Mouse (Mus musculus) erythroblast, embryonic 14.5 days (primary cell): ENCODE results near the gene Npw. TPM values are rescaled to one million over a fixed set of nuclear protein-coding genes. Genes with fewer than 3 reads are reported as not detected.

Experiments
- H3K27me3 ChIP-seq: 2 replicates; pipeline ENCODE4 v1.6.1; 2012; ENCODE audit warnings: inconsistent platforms; ENCODE audit not compliant: control insufficient read depth
- H3K36me3 ChIP-seq: 2 replicates; pipeline ENCODE4 v1.6.1; 2012; ENCODE audit warnings: mild to moderate bottlenecking, inconsistent platforms; ENCODE audit not compliant: control insufficient read depth
- H3K4me1 ChIP-seq: 2 replicates; pipeline ENCODE4 v1.6.1; 2012; ENCODE audit warnings: inconsistent platforms; ENCODE audit not compliant: control insufficient read depth
- H3K4me3 ChIP-seq: replicated peaks from 2 replicates; pipeline ENCODE3; 2012; ENCODE audit warnings: moderate library complexity, mild to moderate bottlenecking, inconsistent platforms
- H3K9me3 ChIP-seq: 2 replicates; pipeline ENCODE4 v1.6.1; 2012; ENCODE audit warnings: low read length, inconsistent platforms, mixed read lengths; ENCODE audit not compliant: control insufficient read depth
- GATA1 ChIP-seq: IDR thresholded peaks from 2 replicates; pipeline ENCODE4 v1.6.1; 2012; ENCODE audit warnings: low read length, inconsistent platforms, mixed read lengths
- TAL1 ChIP-seq: IDR thresholded peaks from 3 replicates; pipeline ENCODE4 v1.6.1; 2012; ENCODE audit warnings: low read length, inconsistent platforms, mixed read lengths
- polyA plus RNA-seq: library from polyadenylated mRNA; stranded (reverse); fragments of >175 nt; gene quantifications from 2 replicates; pipeline ENCODE4 v1.2.3, GENCODE M21; 2012

Gene Npw
- polyA plus RNA-seq, 1 experiment: not detected

- Histone ChIP-seq H3K27me3 (no peaks in the 10 kb centered on the region), H3K4me3 (peak overlapping the region; percentile 37), H3K36me3 (peaks cover 93% of the 10 kb centered on the region), H3K4me1 (peaks cover 38% of the 10 kb centered on the region), H3K9me3 (no peaks in the 10 kb centered on the region)
- no peak for TF ChIP-seq TAL1
- no peak for TF ChIP-seq GATA1
Measured at GRCm38 (mm10) chr17:24617561-24618194, 40.6 kb downstream of the Npw start.

- Histone ChIP-seq H3K27me3 (no peaks in the 10 kb centered on the region), H3K4me1 (peaks cover 9% of the 10 kb centered on the region; the same call in 1 of the 2 replicates), H3K9me3 (no peaks in the 10 kb centered on the region), H3K4me3 (no peak overlapping the region), H3K36me3 (peaks cover 79% of the 10 kb centered on the region)
- no peak for TF ChIP-seq TAL1
Measured at GRCm38 (mm10) chr17:24610711-24611110, 47.5 kb downstream of the Npw start.

- TF ChIP-seq TAL1 (no peak), GATA1 (no peak)
- H3K4me3 ChIP-seq: no peak overlapping the region
- no peaks in the 10 kb centered on the region for H3K9me3 ChIP-seq
- peaks cover 78% of the 10 kb centered on the region for H3K36me3 ChIP-seq
- H3K27me3 ChIP-seq: no peaks in the 10 kb centered on the region
- H3K4me1 ChIP-seq: peaks cover 7% of the 10 kb centered on the region; the same call in 1 of the 2 replicates
Measured at GRCm38 (mm10) chr17:24608874-24609273, 49.4 kb downstream of the Npw start.

- H3K36me3 ChIP-seq: peaks cover 75% of the 10 kb centered on the region
- H3K9me3 ChIP-seq: no peaks in the 10 kb centered on the region
- H3K4me1 ChIP-seq: peaks cover 6% of the 10 kb centered on the region; the same call in 1 of the 2 replicates
- H3K4me3 ChIP-seq: no peak overlapping the region
- TF ChIP-seq GATA1 (no peak), TAL1 (no peak)
- no peaks in the 10 kb centered on the region for H3K27me3 ChIP-seq
Measured at GRCm38 (mm10) chr17:24608370-24608769, 49.9 kb downstream of the Npw start.

Other genes starting within 250 kb of the Npw start
- gene Rnps1, start 243.9 kb downstream of the Npw start, polyA plus RNA-seq: 18.1 and 24.0 TPM in 2 replicates
- gene Eci1, start 231.8 kb downstream of the Npw start, polyA plus RNA-seq: 9.3 and 10.6 TPM in 2 replicates
- gene Dnase1l2, start 215.4 kb downstream of the Npw start, polyA plus RNA-seq: 0.15 TPM in 1 of 2 replicates, not detected in the other
- 6.2 and 7.3 TPM in 2 replicates for gene E4f1, start 188.1 kb downstream of the Npw start, polyA plus RNA-seq
- 13.0 and 15.1 TPM in 2 replicates for gene Pgp, start 188.1 kb downstream of the Npw start, polyA plus RNA-seq
- gene Bricd5, start 184.6 kb downstream of the Npw start, polyA plus RNA-seq: not detected in 2 replicates
- 1.4 and 1.7 TPM in 2 replicates for gene Mlst8, start 179.4 kb downstream of the Npw start, polyA plus RNA-seq
- not detected in 2 replicates for gene Caskin1, start 169.9 kb downstream of the Npw start, polyA plus RNA-seq
- gene Traf7, start 130.5 kb downstream of the Npw start, polyA plus RNA-seq: 11.3 and 12.7 TPM in 2 replicates
- gene Rab26, start 124.2 kb downstream of the Npw start, polyA plus RNA-seq: 0.09 TPM in 1 of 2 replicates, not detected in the other
- gene Pkd1, start 108.6 kb downstream of the Npw start, polyA plus RNA-seq: 0.14 and 0.21 TPM in 2 replicates
- gene Tsc2, start 25.8 kb downstream of the Npw start, polyA plus RNA-seq: 4.0 and 5.2 TPM in 2 replicates
- gene Nthl1, start 25.8 kb downstream of the Npw start, polyA plus RNA-seq: 0.04 and 0.23 TPM in 2 replicates
- gene Slc9a3r2, start 8.1 kb downstream of the Npw start, polyA plus RNA-seq: 0.04 and 0.18 TPM in 2 replicates
- gene Zfp598, start 11.2 kb upstream of the Npw start, polyA plus RNA-seq: 7.3 and 7.6 TPM in 2 replicates
- not detected in 2 replicates for gene Syngr3, start 31.5 kb upstream of the Npw start, polyA plus RNA-seq
- 6.4 and 9.0 TPM in 2 replicates for gene Gfer, start 37.7 kb upstream of the Npw start, polyA plus RNA-seq
- gene Noxo1, start 37.8 kb upstream of the Npw start, polyA plus RNA-seq: 0.02 TPM in 1 of 2 replicates, not detected in the other
- gene Tbl3, start 49.2 kb upstream of the Npw start, polyA plus RNA-seq: 1.1 and 1.8 TPM in 2 replicates
- 0.19 TPM in 1 of 2 replicates, not detected in the other for gene Rnf151, start 59.6 kb upstream of the Npw start, polyA plus RNA-seq
- gene Rps2, start 59.7 kb upstream of the Npw start, polyA plus RNA-seq: 143 and 504 TPM in 2 replicates
- 104 and 106 TPM in 2 replicates for gene Ndufb10, start 66.0 kb upstream of the Npw start, polyA plus RNA-seq
- not detected in 2 replicates for gene Rpl3l, start 69.4 kb upstream of the Npw start, polyA plus RNA-seq
- 1.5 and 1.7 TPM in 2 replicates for gene Msrb1, start 78.2 kb upstream of the Npw start, polyA plus RNA-seq
- not detected in 2 replicates for gene Hs3st6, start 94.5 kb upstream of the Npw start, polyA plus RNA-seq
- not detected in 2 replicates for gene Meiob, start 145.8 kb upstream of the Npw start, polyA plus RNA-seq
- gene Hagh, start 181.7 kb upstream of the Npw start, polyA plus RNA-seq: 26.8 and 33.4 TPM in 2 replicates
- 2.3 and 2.9 TPM in 2 replicates for gene Fahd1, start 191.9 kb upstream of the Npw start, polyA plus RNA-seq
- gene Igfals, start 207.5 kb upstream of the Npw start, polyA plus RNA-seq: not detected in 2 replicates
- 7.5 and 12.0 TPM in 2 replicates for gene Nubp2, start 227.9 kb upstream of the Npw start, polyA plus RNA-seq
- gene Spsb3, start 228.2 kb upstream of the Npw start, polyA plus RNA-seq: 9.2 and 10.3 TPM in 2 replicates
- 1.7 and 1.8 TPM in 2 replicates for gene Eme2, start 236.6 kb upstream of the Npw start, polyA plus RNA-seq
- gene Mrps34, start 236.7 kb upstream of the Npw start, polyA plus RNA-seq: 6.4 and 7.5 TPM in 2 replicates
- 14.9 and 16.7 TPM in 2 replicates for gene Nme3, start 238.0 kb upstream of the Npw start, polyA plus RNA-seq